Mouse (Mus musculus) embryonic facial prominence, embryonic 14.5 days (tissue): ENCODE data around the gene Abi3. TPM values are rescaled to one million over a fixed set of nuclear protein-coding genes. Genes with fewer than 3 reads are reported as not detected.

Experiments used
- ATAC-seq: fragments of 200-750 bp; cut with Nextera tagmentation; 2 replicates; pipeline ENCODE4 v1.8.0; 2017; ENCODE audit warnings: low read depth, moderate number of reproducible peaks, moderate TSS enrichment
- DNase-seq: peaks from one replicate; pipeline ENCODE4 v3.0.0-alpha.2; 2015; ENCODE audit warnings: low spot score
- H3K27ac ChIP-seq: fragments of 300-500 bp; sonication (generic); replicated peaks from 2 replicates; pipeline ENCODE4 v1.5.1; 2014; ENCODE audit warnings: low read depth, mild to moderate bottlenecking, low read length, moderate library complexity
- H3K27me3 ChIP-seq: fragments of 300-500 bp; sonication (generic); replicated peaks from 2 replicates; pipeline ENCODE4 v1.6.1; 2014; ENCODE audit warnings: low read length; ENCODE audit not compliant: control insufficient read depth, insufficient read depth
- H3K36me3 ChIP-seq: fragments of 300-500 bp; sonication (generic); 2 replicates; pipeline ENCODE4 v1.6.1; 2014; ENCODE audit warnings: low read length, mixed read lengths; ENCODE audit not compliant: control insufficient read depth, insufficient read depth
- H3K4me1 ChIP-seq: fragments of 300-500 bp; sonication (generic); 2 replicates; pipeline ENCODE4 v1.6.1; 2014; ENCODE audit warnings: antibody characterized with exemption, low read length; ENCODE audit not compliant: control insufficient read depth, insufficient read depth
- H3K4me2 ChIP-seq: fragments of 300-500 bp; sonication (generic); 2 replicates; pipeline ENCODE4 v1.6.1; 2014; ENCODE audit warnings: low read depth, mild to moderate bottlenecking, low read length, moderate library complexity, mixed read lengths
- H3K4me3 ChIP-seq: fragments of 300-500 bp; sonication (generic); 2 replicates; pipeline ENCODE4 v1.5.1; 2014; ENCODE audit warnings: low read depth, mild to moderate bottlenecking, low read length
- H3K9ac ChIP-seq: fragments of 300-500 bp; sonication (generic); 2 replicates; pipeline ENCODE4 v1.6.1; 2014; ENCODE audit warnings: low read depth, mild to moderate bottlenecking, low read length, moderate library complexity, mixed read lengths
- H3K9me3 ChIP-seq: fragments of 300-500 bp; sonication (generic); 2 replicates; pipeline ENCODE4 v1.6.1; 2016; ENCODE audit warnings: low read length; ENCODE audit not compliant: control insufficient read depth
- WGBS: fragments of 180-500 bp; shearing (Covaris S2); extraction: QIAGEN DNeasy Blood & Tissue Kit; methylation state at CpG from one replicate; pipeline ENCODE4 v1.1.7; 2014; 5-methylcytosine and 5-hydroxymethylcytosine counted together
- polyA plus RNA-seq: library from polyadenylated mRNA; unstranded; fragments of >200 nt; fragmentation: Nextera tagmentation; extraction: Ambion mirVana; gene quantifications from 2 replicates; pipeline ENCODE4 v1.2.1, GENCODE M21; 2014

The Abi3 gene
- polyA plus RNA-seq, 1 experiment from 2014 or later = 5.1 TPM

GRCm38 (mm10) chr11:95843421-95843950, 1.2 kb upstream of the Abi3 start:
- WGBS = 72% methylated on average over 6 of the region's 6 CpGs
- ATAC-seq = no peak
- no peak overlapping the region for H3K4me3 ChIP-seq

GRCm38 (mm10) chr11:95842953-95843352, 677 bp upstream of the Abi3 start:
- H3K27me3 ChIP-seq = no peaks in the 10 kb centered on the region
- no peak overlapping the region for H3K4me3 ChIP-seq
- H3K4me1 ChIP-seq = no peaks in the 10 kb centered on the region
- WGBS = 80% methylated on average over 5 of the region's 5 CpGs
- no peak overlapping the region for H3K9ac ChIP-seq
- DNase-seq = no peak
- no peak overlapping the region; the same call in 1 of the 2 replicates for H3K4me2 ChIP-seq
- no peaks in the 10 kb centered on the region for H3K9me3 ChIP-seq
- H3K36me3 ChIP-seq = no peaks in the 10 kb centered on the region
- peak overlapping the region; percentile 17; the same call in 1 of the 2 replicates for H3K27ac ChIP-seq
- no peak for ATAC-seq

More at GRCm38 (mm10) chr11:95843421-95843950, 1.2 kb upstream of the Abi3 start:
- Histone ChIP-seq H3K27me3 (no peaks in the 10 kb centered on the region), H3K4me2 (no peak overlapping the region), H3K27ac (no peak overlapping the region), H3K36me3 (no peaks in the 10 kb centered on the region), H3K4me1 (no peaks in the 10 kb centered on the region), H3K9me3 (no peaks in the 10 kb centered on the region), H3K9ac (no peak overlapping the region)
- no peak for DNase-seq

DNA sequence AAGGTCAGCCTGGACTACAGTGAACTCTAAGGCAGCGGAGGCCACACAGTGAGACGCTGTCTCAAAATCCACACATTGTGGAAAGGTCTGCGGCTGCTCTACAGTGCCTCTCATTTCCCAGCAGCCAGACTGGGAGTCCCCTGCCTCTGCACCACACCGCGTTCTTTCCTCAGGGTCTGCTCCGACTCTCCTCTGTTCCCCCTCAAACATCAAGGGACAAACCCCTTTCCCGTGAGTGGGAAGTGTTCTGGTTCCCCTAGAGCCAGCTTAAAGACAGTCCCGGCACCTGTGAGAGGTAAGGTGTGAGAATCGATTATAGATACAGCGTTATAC, 812 bp downstream of the Abi3 start:
- H3K27ac ChIP-seq = 0 out of 2 replicates have a peak overlapping the region, but pooled peaks have one; percentile 4
- H3K9me3 ChIP-seq = no peaks in the 10 kb centered on the region
- no peaks in the 10 kb centered on the region for H3K36me3 ChIP-seq
- H3K27me3 ChIP-seq = 0 out of 2 replicates have a peak, but pooled peaks cover 3% of the 10 kb centered on the region
- ATAC-seq = no peak
- peaks cover 11% of the 10 kb centered on the region for H3K4me1 ChIP-seq
- DNase-seq = no peak
- peak overlapping the region; percentile 19 for H3K4me3 ChIP-seq
- H3K4me2 ChIP-seq = peak overlapping the region; percentile 36; the same call in 1 of the 2 replicates
- WGBS = 62% methylated on average over 10 of the region's 10 CpGs
- no peak overlapping the region for H3K9ac ChIP-seq

- 72% methylated on average over 5 of the region's 5 CpGs for WGBS
- Histone ChIP-seq H3K36me3 (no peaks in the 10 kb centered on the region), H3K27ac (no peak overlapping the region), H3K4me2 (no peak overlapping the region; the same call in 1 of the 2 replicates), H3K4me3 (peak overlapping the region; percentile 19; the same call in 1 of the 2 replicates), H3K27me3 (0 out of 2 replicates have a peak, but pooled peaks cover 8% of the 10 kb centered on the region), H3K9ac (no peak overlapping the region), H3K9me3 (no peaks in the 10 kb centered on the region), H3K4me1 (peaks cover 12% of the 10 kb centered on the region)
- ATAC-seq (no peak), DNase-seq (no peak)
Measured at GRCm38 (mm10) chr11:95840694-95841497, 1.4 kb downstream of the Abi3 start.

- 72% methylated on average over 8 of the region's 8 CpGs for WGBS
- no peak overlapping the region for H3K4me2 ChIP-seq
- peaks cover 25% of the 10 kb centered on the region for H3K27me3 ChIP-seq
- H3K4me3 ChIP-seq = no peak overlapping the region
- peaks cover 12% of the 10 kb centered on the region for H3K4me1 ChIP-seq
- H3K9me3 ChIP-seq = no peaks in the 10 kb centered on the region
- no peak overlapping the region for H3K27ac ChIP-seq
- ATAC-seq (no peak), DNase-seq (no peak)
- H3K36me3 ChIP-seq = no peaks in the 10 kb centered on the region
- H3K9ac ChIP-seq = no peak overlapping the region
Measured at GRCm38 (mm10) chr11:95838999-95839868, 3.0 kb downstream of the Abi3 start.

GRCm38 (mm10) chr11:95838598-95838997, 3.7 kb downstream of the Abi3 start:
- ATAC-seq (no peak), DNase-seq (no peak)
- H3K27me3 ChIP-seq = peaks cover 31% of the 10 kb centered on the region
- WGBS = 68% methylated on average over 4 of the region's 4 CpGs
- no peak overlapping the region for H3K4me2 ChIP-seq
- H3K4me3 ChIP-seq = no peak overlapping the region
- peaks cover 12% of the 10 kb centered on the region for H3K4me1 ChIP-seq
- H3K9me3 ChIP-seq = no peaks in the 10 kb centered on the region
- H3K27ac ChIP-seq = no peak overlapping the region
- no peak overlapping the region for H3K9ac ChIP-seq
- no peaks in the 10 kb centered on the region for H3K36me3 ChIP-seq

DNA sequence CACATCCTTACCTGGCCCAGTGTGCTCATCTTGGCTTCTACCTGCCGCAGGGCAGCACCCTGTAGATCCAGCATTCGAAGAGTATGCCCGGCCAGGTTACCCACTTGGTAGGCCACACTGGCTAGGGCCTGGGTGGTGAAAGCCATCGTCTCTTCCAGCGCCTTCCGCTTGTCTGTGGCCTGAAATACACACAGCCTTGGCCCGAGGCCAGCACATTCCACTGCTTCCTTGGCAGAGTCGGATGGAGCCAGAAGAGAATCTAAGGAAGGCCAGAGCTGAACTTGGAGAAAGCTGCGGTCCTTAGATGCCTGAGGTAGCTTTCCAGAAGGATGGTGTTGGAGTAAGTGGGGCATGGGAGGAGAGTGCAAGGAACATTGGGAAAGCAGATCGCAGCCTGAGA, 5.2 kb downstream of the Abi3 start, which contains the start of gene Gngt2:
TSS of gene Gngt2 (plus strand) at position 158 of the 400 bp plus-strand sequence.
- 40% methylated on average over 8 of the region's 10 CpGs for WGBS
- H3K9me3 ChIP-seq = no peaks in the 10 kb centered on the region
- peaks cover 47% of the 10 kb centered on the region for H3K27me3 ChIP-seq
- H3K9ac ChIP-seq = no peak within 1 kb of the TSS
- H3K4me3 ChIP-seq = no peak within 1 kb of the TSS
- no peak within 1 kb of the TSS for H3K27ac ChIP-seq
- H3K4me1 ChIP-seq = peaks cover 12% of the 10 kb centered on the region
- DNase-seq (peak; percentile 91), ATAC-seq (0 out of 2 replicates have a peak, but pooled peaks have one; percentile 23)
- H3K36me3 ChIP-seq = no peaks in the 10 kb centered on the region
- no peak within 1 kb of the TSS for H3K4me2 ChIP-seq

- WGBS = 57% methylated on average over 6 of the region's 6 CpGs
Measured at GRCm38 (mm10) chr11:95836433-95836832, 5.8 kb downstream of the Abi3 start.

More at GRCm38 (mm10) chr11:95836433-95836832, 5.8 kb downstream of the Abi3 start:
- ATAC-seq = no peak
- H3K4me2 ChIP-seq = no peak overlapping the region
- no peaks in the 10 kb centered on the region for H3K9me3 ChIP-seq
- no peak for DNase-seq
- H3K4me1 ChIP-seq = peaks cover 12% of the 10 kb centered on the region
- peaks cover 53% of the 10 kb centered on the region for H3K27me3 ChIP-seq
- H3K27ac ChIP-seq = no peak overlapping the region
- no peaks in the 10 kb centered on the region for H3K36me3 ChIP-seq
- no peak overlapping the region for H3K4me3 ChIP-seq
- no peak overlapping the region for H3K9ac ChIP-seq
